Mouse (Mus musculus): ENCODE measurements around the gene Stk11ip. TPM values are rescaled to one million over a fixed set of nuclear protein-coding genes. Genes with fewer than 3 reads are reported as not detected.

The Stk11ip gene
- polyA plus RNA-seq, 1 experiment from 2014 or later: 19.5 TPM

GRCm38 (mm10) chr1:75558388-75559178, 37.3 kb downstream of the Stk11ip start:
- WGBS: 77% methylated on average over 18 of the region's 18 CpGs
- H3K4me3 ChIP-seq (ENCODE audit: low read length): no peak overlapping the region
- no peak overlapping the region for H3K4me2 ChIP-seq (ENCODE audit: low read depth, low read length)
- no peaks in the 10 kb centered on the region for H3K9me3 ChIP-seq (ENCODE audit: control insufficient read depth, low read length)
- 0 out of 2 replicates have a peak overlapping the region, but pooled peaks have one; percentile 11 for H3K9ac ChIP-seq (ENCODE audit: low read length)
- no peaks in the 10 kb centered on the region for H3K27me3 ChIP-seq (ENCODE audit: control insufficient read depth, insufficient read depth, low read depth, low read length)
- peak overlapping the region; percentile 78; the same call in 1 of the 2 replicates for H3K27ac ChIP-seq (ENCODE audit: low read length)
- no peaks in the 10 kb centered on the region for H3K36me3 ChIP-seq (ENCODE audit: control insufficient read depth, insufficient read depth, low read length)
- no peak for ATAC-seq (ENCODE audit: low read depth)
- peaks cover 11% of the 10 kb centered on the region for H3K4me1 ChIP-seq (replicated peaks; ENCODE audit: control insufficient read depth, insufficient read depth, low read length)

GRCm38 (mm10) chr1:75559212-75559925, 38.0 kb downstream of the Stk11ip start:
- Histone ChIP-seq H3K4me2 (ENCODE audit: low read depth, low read length) (peak overlapping the region; percentile 47), H3K27me3 (ENCODE audit: control insufficient read depth, insufficient read depth, low read depth, low read length) (0 out of 2 replicates have a peak, but pooled peaks cover 3% of the 10 kb centered on the region), H3K27ac (ENCODE audit: low read length) (peak overlapping the region; percentile 78), H3K9ac (ENCODE audit: low read length) (peak overlapping the region; percentile 59), H3K4me3 (ENCODE audit: low read length) (peak overlapping the region; percentile 29; the same call in 1 of the 2 replicates), H3K9me3 (ENCODE audit: control insufficient read depth, low read length) (no peaks in the 10 kb centered on the region), H3K4me1 (replicated peaks; ENCODE audit: control insufficient read depth, insufficient read depth, low read length) (peaks cover 11% of the 10 kb centered on the region), H3K36me3 (ENCODE audit: control insufficient read depth, insufficient read depth, low read length) (no peaks in the 10 kb centered on the region)
- 1% methylated on average over 17 of the region's 17 CpGs for WGBS
- peak; percentile 97 for ATAC-seq (ENCODE audit: low read depth)

GRCm38 (mm10) chr1:75560206-75560913, 39.0 kb downstream of the Stk11ip start:
- H3K4me2 ChIP-seq (ENCODE audit: low read depth, low read length): no peak overlapping the region

DNA sequence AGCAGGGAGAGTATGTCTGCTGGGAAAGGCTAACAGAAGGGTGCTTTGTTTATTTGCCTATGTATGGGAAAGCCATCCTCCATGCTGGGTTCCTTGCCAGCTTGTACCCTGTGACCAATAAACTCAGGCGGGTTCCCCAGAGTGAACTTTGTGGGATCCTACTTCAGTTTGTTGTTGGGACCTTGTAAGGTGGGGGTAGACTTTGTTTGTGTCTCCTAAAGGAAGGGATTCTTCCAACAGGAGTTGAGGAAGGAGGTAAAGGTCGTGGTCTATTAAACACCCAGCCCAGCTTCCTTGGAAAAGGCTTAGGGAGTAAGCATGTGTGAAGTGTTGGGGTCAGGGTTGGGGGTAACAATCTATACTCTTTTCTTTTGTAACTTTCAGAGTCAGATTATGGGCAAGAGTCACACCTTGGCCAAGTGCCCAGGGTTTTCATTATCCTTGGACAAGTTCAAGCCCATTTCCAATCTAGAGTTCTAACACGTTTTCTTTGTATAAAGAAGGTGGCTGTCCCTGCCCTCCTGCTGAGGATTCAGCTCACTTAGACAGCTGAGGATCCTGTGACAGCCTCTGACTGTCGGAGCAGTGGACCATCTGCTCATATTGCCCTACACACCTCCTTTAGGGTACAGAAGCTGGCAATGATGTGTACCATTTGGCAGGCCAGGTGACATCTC, 40.0 kb downstream of the Stk11ip start:
- no peak overlapping the region for H3K9ac ChIP-seq (ENCODE audit: low read length)
- WGBS: 34% methylated on average over 4 of the region's 4 CpGs
- H3K36me3 ChIP-seq (ENCODE audit: control insufficient read depth, insufficient read depth, low read length): no peaks in the 10 kb centered on the region
- no peak overlapping the region for H3K27ac ChIP-seq (ENCODE audit: low read length)
- H3K9me3 ChIP-seq (ENCODE audit: control insufficient read depth, low read length): no peaks in the 10 kb centered on the region
- H3K4me3 ChIP-seq (ENCODE audit: low read length): no peak overlapping the region
- peaks cover 4% of the 10 kb centered on the region; the same call in 1 of the 2 replicates for H3K27me3 ChIP-seq (ENCODE audit: control insufficient read depth, insufficient read depth, low read depth, low read length)
- H3K4me1 ChIP-seq (replicated peaks; ENCODE audit: control insufficient read depth, insufficient read depth, low read length): peaks cover 11% of the 10 kb centered on the region
- ATAC-seq (ENCODE audit: low read depth): no peak
- H3K4me2 ChIP-seq (ENCODE audit: low read depth, low read length): no peak overlapping the region

More at GRCm38 (mm10) chr1:75560206-75560913, 39.0 kb downstream of the Stk11ip start:
- Histone ChIP-seq H3K27ac (ENCODE audit: low read length) (no peak overlapping the region), H3K27me3 (ENCODE audit: control insufficient read depth, insufficient read depth, low read depth, low read length) (peaks cover 4% of the 10 kb centered on the region; the same call in 1 of the 2 replicates), H3K9ac (ENCODE audit: low read length) (no peak overlapping the region), H3K9me3 (ENCODE audit: control insufficient read depth, low read length) (no peaks in the 10 kb centered on the region), H3K4me3 (ENCODE audit: low read length) (no peak overlapping the region), H3K4me1 (replicated peaks; ENCODE audit: control insufficient read depth, insufficient read depth, low read length) (peaks cover 11% of the 10 kb centered on the region), H3K36me3 (ENCODE audit: control insufficient read depth, insufficient read depth, low read length) (no peaks in the 10 kb centered on the region)
- ATAC-seq (ENCODE audit: low read depth): no peak
- 69% methylated on average over 12 of the region's 12 CpGs for WGBS

- peaks cover 4% of the 10 kb centered on the region; the same call in 1 of the 2 replicates for H3K27me3 ChIP-seq (ENCODE audit: control insufficient read depth, insufficient read depth, low read depth, low read length)
- H3K27ac ChIP-seq (ENCODE audit: low read length): no peak overlapping the region
- H3K36me3 ChIP-seq (ENCODE audit: control insufficient read depth, insufficient read depth, low read length): no peaks in the 10 kb centered on the region
- no peaks in the 10 kb centered on the region for H3K9me3 ChIP-seq (ENCODE audit: control insufficient read depth, low read length)
- H3K9ac ChIP-seq (ENCODE audit: low read length): no peak overlapping the region
- peaks cover 11% of the 10 kb centered on the region for H3K4me1 ChIP-seq (replicated peaks; ENCODE audit: control insufficient read depth, insufficient read depth, low read length)
- ATAC-seq (ENCODE audit: low read depth): no peak
- H3K4me2 ChIP-seq (ENCODE audit: low read depth, low read length): no peak overlapping the region
- 33% methylated on average over 1 of the region's 1 CpGs for WGBS
- H3K4me3 ChIP-seq (ENCODE audit: low read length): no peak overlapping the region
Observed at GRCm38 (mm10) chr1:75561898-75562238, 40.5 kb downstream of the Stk11ip start.

- Histone ChIP-seq H3K36me3 (ENCODE audit: control insufficient read depth, insufficient read depth, low read length) (no peaks in the 10 kb centered on the region), H3K4me2 (ENCODE audit: low read depth, low read length) (no peak overlapping the region), H3K9ac (ENCODE audit: low read length) (no peak overlapping the region), H3K9me3 (ENCODE audit: control insufficient read depth, low read length) (no peaks in the 10 kb centered on the region), H3K27me3 (ENCODE audit: control insufficient read depth, insufficient read depth, low read depth, low read length) (peaks cover 4% of the 10 kb centered on the region; the same call in 1 of the 2 replicates), H3K4me3 (ENCODE audit: low read length) (no peak overlapping the region), H3K27ac (ENCODE audit: low read length) (no peak overlapping the region), H3K4me1 (replicated peaks; ENCODE audit: control insufficient read depth, insufficient read depth, low read length) (peaks cover 7% of the 10 kb centered on the region)
- 79% methylated on average over 2 of the region's 2 CpGs for WGBS
- no peak for ATAC-seq (ENCODE audit: low read depth)
Observed at GRCm38 (mm10) chr1:75564102-75564501, 42.8 kb downstream of the Stk11ip start.

- H3K9ac ChIP-seq (ENCODE audit: low read length): no peak overlapping the region
- H3K27me3 ChIP-seq (ENCODE audit: control insufficient read depth, insufficient read depth, low read depth, low read length): peaks cover 4% of the 10 kb centered on the region; the same call in 1 of the 2 replicates
- WGBS: 26% methylated on average over 5 of the region's 5 CpGs
- no peak for ATAC-seq (ENCODE audit: low read depth)
- H3K4me1 ChIP-seq (replicated peaks; ENCODE audit: control insufficient read depth, insufficient read depth, low read length): peaks cover 1% of the 10 kb centered on the region; the same call in 1 of the 2 replicates
- no peaks in the 10 kb centered on the region for H3K9me3 ChIP-seq (ENCODE audit: control insufficient read depth, low read length)
- H3K4me2 ChIP-seq (ENCODE audit: low read depth, low read length): no peak overlapping the region
- H3K36me3 ChIP-seq (ENCODE audit: control insufficient read depth, insufficient read depth, low read length): no peaks in the 10 kb centered on the region
- H3K27ac ChIP-seq (ENCODE audit: low read length): no peak overlapping the region
- no peak overlapping the region for H3K4me3 ChIP-seq (ENCODE audit: low read length)
Observed at GRCm38 (mm10) chr1:75564916-75565315, 43.6 kb downstream of the Stk11ip start.

GRCm38 (mm10) chr1:75565616-75566015, 44.3 kb downstream of the Stk11ip start:
- H3K4me2 ChIP-seq (ENCODE audit: low read depth, low read length): no peak overlapping the region
- no peak for ATAC-seq (ENCODE audit: low read depth)
- H3K9ac ChIP-seq (ENCODE audit: low read length): no peak overlapping the region
- H3K27ac ChIP-seq (ENCODE audit: low read length): no peak overlapping the region
- H3K36me3 ChIP-seq (ENCODE audit: control insufficient read depth, insufficient read depth, low read length): no peaks in the 10 kb centered on the region
- 54% methylated on average over 9 of the region's 9 CpGs for WGBS
- no peak overlapping the region for H3K4me3 ChIP-seq (ENCODE audit: low read length)
- H3K27me3 ChIP-seq (ENCODE audit: control insufficient read depth, insufficient read depth, low read depth, low read length): peaks cover 4% of the 10 kb centered on the region; the same call in 1 of the 2 replicates
- no peaks in the 10 kb centered on the region for H3K4me1 ChIP-seq (replicated peaks; ENCODE audit: control insufficient read depth, insufficient read depth, low read length)
- no peaks in the 10 kb centered on the region for H3K9me3 ChIP-seq (ENCODE audit: control insufficient read depth, low read length)
